Mouse (Mus musculus) E14TG2a.4 (cell line): ENCODE measurements around the gene Barhl1.

ENCODE experiments used
- CTCF ChIP-seq: conservative IDR thresholded peaks from 2 replicates; pipeline ENCODE4 v1.5.1; 2014; ENCODE audit warnings: low read length
- NANOG ChIP-seq: IDR thresholded peaks from 2 replicates; pipeline ENCODE4 v1.6.1; 2014; ENCODE audit warnings: borderline replicate concordance, low read length, mixed read lengths

DNA sequence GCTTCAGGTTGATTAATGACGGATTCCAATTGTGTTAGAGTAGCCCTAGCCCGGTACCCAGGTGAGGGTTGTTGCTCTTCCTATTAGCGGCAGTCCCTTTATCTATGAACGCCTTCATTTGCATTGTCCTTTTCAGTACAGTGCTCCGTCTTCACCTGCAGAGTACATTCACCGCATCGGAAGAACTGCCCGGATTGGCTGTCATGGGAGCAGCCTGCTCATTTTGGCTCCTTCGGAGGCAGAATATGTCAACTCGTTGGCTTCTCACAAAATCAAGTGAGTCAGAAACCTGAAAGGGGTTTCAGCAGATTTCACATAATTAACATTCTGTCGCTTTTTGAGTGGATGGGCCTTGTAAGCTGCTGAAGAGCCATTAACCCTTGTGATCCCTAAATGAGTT, 40.9 kb downstream of the Barhl1 start:
- TF ChIP-seq CTCF (no peak), NANOG (no peak)
